In the genomic region with DNA sequence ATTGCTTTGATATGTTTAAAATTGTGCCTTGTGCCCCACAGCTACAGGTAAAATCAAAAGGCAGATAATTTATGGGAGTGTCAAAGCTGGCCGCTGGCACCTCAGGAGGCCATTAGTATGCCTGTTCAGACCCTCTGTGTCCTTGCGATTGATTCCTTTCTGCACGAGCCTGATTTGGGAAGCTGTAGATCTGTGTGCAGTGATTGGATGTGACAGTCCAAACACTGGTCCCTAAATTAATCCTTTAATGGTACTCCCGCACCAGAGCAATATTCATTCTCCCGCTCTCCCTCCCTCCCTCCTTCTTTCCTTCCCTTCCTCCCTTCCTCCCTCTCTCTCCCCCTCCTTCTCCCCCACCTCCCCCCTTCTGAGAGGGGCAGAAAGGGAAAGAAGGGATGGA, we compare ENCODE assay signal across 21 mouse cellular contexts. TPM values are rescaled to one million over a fixed set of nuclear protein-coding genes. Genes with fewer than 3 reads are reported as not detected.
DNase-seq lines count a peak whose midpoint lies in the region; ATAC-seq and TF ChIP-seq lines count a peak whose summit lies in the region.
"Had no signal": no experiment of that assay in that cellular context is flagged by ENCODE, and none has a peak within 500 bp of the region (broad histone marks: within the 10 kb centered on the region; RNA-seq: fewer than 3 reads in every experiment).

No protein-coding gene starts in this region.

- no peak for ATAC-seq in hindbrain, embryonic 14.5 days (ENCODE audit: low FRiP score)
- no peak; the same call in 1 of the 2 replicates for ATAC-seq in hindbrain, embryonic 12.5 days (ENCODE audit: low FRiP score)
- ATAC-seq in limb, embryonic 11.5 days (ENCODE audit: insufficient number of reproducible peaks, low FRiP score, low TSS enrichment, low read depth), result no peak
- peak; percentile 63 for ATAC-seq in midbrain, embryonic 15.5 days (replicated peaks)
- no peak for ATAC-seq in CD4-positive, CD25-positive, alpha-beta regulatory T cell, adult 4 months
- ATAC-seq: inflammation-experienced regulatory T-cells, adult 6 months had no signal

- 21% methylated on average over 5 of the region's 5 CpGs for WGBS in hindbrain, embryonic 14.5 days
- 22% methylated on average over 5 of the region's 5 CpGs for WGBS in hindbrain, embryonic 12.5 days
- WGBS in limb, embryonic 11.5 days, result 5% methylated on average over 5 of the region's 5 CpGs
- WGBS in midbrain, embryonic 15.5 days, result 14% methylated on average over 5 of the region's 5 CpGs

- H3K36me3 ChIP-seq in hindbrain, embryonic 14.5 days (replicated peaks; ENCODE audit: control insufficient read depth, insufficient read depth), result no peaks in the 10 kb centered on the region; the same call in 1 of the 2 replicates
- 0 out of 2 replicates have a peak, but pooled peaks cover 2% of the 10 kb centered on the region for H3K36me3 ChIP-seq in hindbrain, embryonic 12.5 days
- no peaks in the 10 kb centered on the region for H3K36me3 ChIP-seq in limb, embryonic 11.5 days (ENCODE audit: control insufficient read depth, insufficient read depth, low read length)
- H3K36me3 ChIP-seq in midbrain, embryonic 15.5 days (replicated peaks), result no peaks in the 10 kb centered on the region
- H3K36me3 ChIP-seq: neural tube, embryonic 12.5 days had no signal

- no peak overlapping the region for H3K9ac ChIP-seq in hindbrain, embryonic 14.5 days
- H3K9ac ChIP-seq in hindbrain, embryonic 12.5 days, result no peak overlapping the region
- H3K9ac ChIP-seq in limb, embryonic 11.5 days (ENCODE audit: low read length), result no peak overlapping the region
- no peak overlapping the region for H3K9ac ChIP-seq in midbrain, embryonic 15.5 days
- H3K9ac ChIP-seq: limb, embryonic 15.5 days; liver, embryonic 14.5 days; lung, embryonic 14.5 days; neural tube, embryonic 12.5 days had no signal

- H3K4me2 ChIP-seq in hindbrain, embryonic 14.5 days (replicated peaks), result no peak overlapping the region
- no peak overlapping the region for H3K4me2 ChIP-seq in hindbrain, embryonic 12.5 days (replicated peaks)
- no peak overlapping the region for H3K4me2 ChIP-seq in limb, embryonic 11.5 days (ENCODE audit: low read depth, severe bottlenecking)
- H3K4me2 ChIP-seq in midbrain, embryonic 15.5 days, result 0 out of 2 replicates have a peak overlapping the region, but pooled peaks have one; percentile 1
- H3K4me2 ChIP-seq: limb, embryonic 15.5 days; lung, embryonic 14.5 days; neural tube, embryonic 12.5 days had no signal

- peaks cover 25% of the 10 kb centered on the region for H3K4me1 ChIP-seq in hindbrain, embryonic 14.5 days (replicated peaks; ENCODE audit: control insufficient read depth, insufficient read depth, low read length)
- H3K4me1 ChIP-seq in hindbrain, embryonic 12.5 days, result peaks cover 19% of the 10 kb centered on the region
- H3K4me1 ChIP-seq in limb, embryonic 11.5 days (ENCODE audit: control insufficient read depth, insufficient read depth, low read length), result peaks cover 8% of the 10 kb centered on the region
- peaks cover 24% of the 10 kb centered on the region for H3K4me1 ChIP-seq in midbrain, embryonic 15.5 days

- no peak for TF ChIP-seq CTCF in brain, embryonic 14.5 days (IDR thresholded peaks at IDR 0.05; ENCODE audit: borderline replicate concordance, extremely low read depth, insufficient read depth, insufficient read length)

- H3K9me3 ChIP-seq in hindbrain, embryonic 14.5 days (ENCODE audit: control insufficient read depth, low read length), result no peaks in the 10 kb centered on the region
- H3K9me3 ChIP-seq in hindbrain, embryonic 12.5 days (replicated peaks), result no peaks in the 10 kb centered on the region
- H3K9me3 ChIP-seq in limb, embryonic 11.5 days (ENCODE audit: control insufficient read depth, low read length), result no peaks in the 10 kb centered on the region
- no peaks in the 10 kb centered on the region for H3K9me3 ChIP-seq in midbrain, embryonic 15.5 days
- H3K9me3 ChIP-seq: limb, embryonic 15.5 days; megakaryocyte, embryonic 14.5 days; neural tube, embryonic 12.5 days had no signal

- no peak for DNase-seq in hindbrain, embryonic 14.5 days (ENCODE audit: low spot score)
- DNase-seq in brain, embryonic 14.5 days (ENCODE audit: low read depth), result peak; percentile 53
- DNase-seq in limb, embryonic 11.5 days (ENCODE audit: low spot score), result peak; percentile 27
- DNase-seq in frontal cortex, postnatal 25 days (ENCODE audit: low spot score in 2 of 2), result no peak
- no peak for DNase-seq in cerebellum, adult 11-12 months
- DNase-seq: adrenal gland, postnatal 14 days; cerebellum, adult 9-10 months; gastrocnemius, postnatal 14 days; heart, adult 2 months; kidney, adult 8-10 months; kidney, postnatal 10 days; thymus, postnatal 25 days had no signal

- no peak for TF ChIP-seq POLR2A in brain, embryonic 14.5 days (IDR thresholded peaks at IDR 0.05; ENCODE audit: borderline replicate concordance, extremely low read depth, insufficient read depth, insufficient read length, poor library complexity, severe bottlenecking)

- H3K4me3 ChIP-seq in hindbrain, embryonic 14.5 days (replicated peaks; ENCODE audit: low read length), result no peak overlapping the region
- H3K4me3 ChIP-seq in hindbrain, embryonic 12.5 days, result no peak overlapping the region
- H3K4me3 ChIP-seq in limb, embryonic 11.5 days (ENCODE audit: low read depth, low read length), result no peak overlapping the region
- H3K4me3 ChIP-seq in midbrain, embryonic 15.5 days, result no peak overlapping the region
- H3K4me3 ChIP-seq: heart, adult 2 months; limb, embryonic 15.5 days; megakaryocyte, embryonic 14.5 days; neural tube, embryonic 12.5 days had no signal

- H3K27ac ChIP-seq in hindbrain, embryonic 14.5 days, result peak overlapping the region; percentile 20; the same call in 1 of the 2 replicates
- H3K27ac ChIP-seq in hindbrain, embryonic 12.5 days, result no peak overlapping the region
- H3K27ac ChIP-seq in limb, embryonic 11.5 days (replicated peaks; ENCODE audit: low read depth, low read length), result no peak overlapping the region
- peak overlapping the region; percentile 48; the same call in 1 of the 2 replicates for H3K27ac ChIP-seq in midbrain, embryonic 15.5 days
- H3K27ac ChIP-seq: heart, adult 2 months; limb, embryonic 15.5 days; liver, embryonic 14.5 days; neural tube, embryonic 12.5 days had no signal

- H3K27me3 ChIP-seq in hindbrain, embryonic 14.5 days (ENCODE audit: control insufficient read depth, insufficient read depth, low read length), result no peaks in the 10 kb centered on the region
- H3K27me3 ChIP-seq in hindbrain, embryonic 12.5 days, result no peaks in the 10 kb centered on the region
- no peaks in the 10 kb centered on the region for H3K27me3 ChIP-seq in limb, embryonic 11.5 days (ENCODE audit: control insufficient read depth, insufficient read depth, low read length)
- H3K27me3 ChIP-seq in midbrain, embryonic 15.5 days (replicated peaks), result no peaks in the 10 kb centered on the region
- H3K27me3 ChIP-seq: limb, embryonic 15.5 days; megakaryocyte, embryonic 14.5 days; neural tube, embryonic 12.5 days had no signal

RNA-seq across cellular contexts. Expression of a gene that starts 6.2 kb away (rescaled TPM):
- 262 and 267 TPM in 2 replicates for polyA plus RNA-seq in hindbrain, embryonic 14.5 days (2014; fragmentation: Nextera tagmentation; extraction: Ambion mirVana)
- 177 and 178 TPM in 2 replicates for polyA plus RNA-seq in hindbrain, embryonic 12.5 days (2016; fragmentation: Nextera tagmentation; extraction: Ambion mirVana)
- 187 and 218 TPM in 2 replicates for polyA plus RNA-seq in brain, embryonic 14.5 days (2012; rRNA removed)
- polyA plus RNA-seq in limb, embryonic 11.5 days (2014; fragmentation: Nextera tagmentation; extraction: Ambion mirVana), result 140 and 151 TPM in 2 replicates
- polyA plus RNA-seq in midbrain, embryonic 15.5 days (2015; fragmentation: Nextera tagmentation; extraction: Ambion mirVana), result 279 and 283 TPM in 2 replicates
- polyA plus RNA-seq in CD4-positive, CD25-positive, alpha-beta regulatory T cell, adult 4 months (2017; shearing (Covaris generic)), result 10 to 100 TPM; 50.0 to 61.7 TPM

RNA-seq across cellular contexts. Expression of a gene that starts 59.5 kb away (rescaled TPM):
- polyA plus RNA-seq in hindbrain, embryonic 14.5 days (2014; fragmentation: Nextera tagmentation; extraction: Ambion mirVana), result 87.8 and 94.0 TPM in 2 replicates
- polyA plus RNA-seq in hindbrain, embryonic 12.5 days (2016; fragmentation: Nextera tagmentation; extraction: Ambion mirVana), result 104 and 111 TPM in 2 replicates
- 159 and 183 TPM in 2 replicates for polyA plus RNA-seq in brain, embryonic 14.5 days (2012; rRNA removed)
- polyA plus RNA-seq in limb, embryonic 11.5 days (2014; fragmentation: Nextera tagmentation; extraction: Ambion mirVana), result 69.8 and 78.5 TPM in 2 replicates
- 136 and 140 TPM in 2 replicates for polyA plus RNA-seq in midbrain, embryonic 15.5 days (2015; fragmentation: Nextera tagmentation; extraction: Ambion mirVana)
- 10 to 100 TPM; 15.8 to 18.6 TPM for polyA plus RNA-seq in CD4-positive, CD25-positive, alpha-beta regulatory T cell, adult 4 months (2017; shearing (Covaris generic))

Comparison
In these comparisons a context has a peak if more than half of its experiments do, and no peak if none do; other contexts are left out.
1. H3K27ac ChIP-seq: peak in hindbrain, embryonic 14.5 days (single experiment) and midbrain, embryonic 15.5 days (single experiment); none in hindbrain, embryonic 12.5 days (single experiment) and limb, embryonic 11.5 days (single experiment).
2. DNase-seq: peak in brain, embryonic 14.5 days (single experiment) and limb, embryonic 11.5 days (single experiment); none in hindbrain, embryonic 14.5 days (single experiment), frontal cortex, postnatal 25 days (0 of 2) and cerebellum, adult 11-12 months (single experiment).